Mouse (Mus musculus) neural tube, embryonic 14.5 days (tissue): ENCODE results near the gene Haghl. TPM values are rescaled to one million over a fixed set of nuclear protein-coding genes. Genes with fewer than 3 reads are reported as not detected.
"Not testable (repeated sequence)": the region's sequence is repeated elsewhere in the genome, so short reads cannot be mapped to it uniquely, and the experiment has no call there.

Experiments used
- ATAC-seq: fragments of 200-750 bp; cut with Nextera tagmentation; 2 replicates; pipeline ENCODE4 v1.8.0; 2017; ENCODE audit warnings: low read depth, mild to moderate bottlenecking, moderate TSS enrichment, moderate library complexity
- H3K27ac ChIP-seq: fragments of 300-500 bp; sonication (generic); 2 replicates; pipeline ENCODE4 v1.5.1; 2014; ENCODE audit warnings: low read depth, mild to moderate bottlenecking, control low read depth, low read length, moderate library complexity, mixed read lengths
- H3K27me3 ChIP-seq: fragments of 300-500 bp; sonication (generic); 2 replicates; pipeline ENCODE4 v1.6.1; 2014; ENCODE audit warnings: low read length; ENCODE audit not compliant: control insufficient read depth, insufficient read depth
- H3K36me3 ChIP-seq: fragments of 300-500 bp; sonication (generic); 2 replicates; pipeline ENCODE4 v1.6.1; 2014; ENCODE audit warnings: low read length, mixed read lengths; ENCODE audit not compliant: control insufficient read depth, insufficient read depth
- H3K4me1 ChIP-seq: fragments of 300-500 bp; sonication (generic); 2 replicates; pipeline ENCODE4 v1.6.1; 2014; ENCODE audit warnings: low read length; ENCODE audit not compliant: control insufficient read depth, insufficient read depth
- H3K4me2 ChIP-seq: fragments of 300-500 bp; sonication (generic); 2 replicates; pipeline ENCODE4 v1.6.1; 2014; ENCODE audit warnings: mild to moderate bottlenecking, low read depth, low read length, control low read depth
- H3K4me3 ChIP-seq: fragments of 300-500 bp; sonication (generic); 2 replicates; pipeline ENCODE4 v1.5.1; 2014; ENCODE audit warnings: low read depth, low read length, control low read depth, mixed read lengths
- H3K9ac ChIP-seq: fragments of 300-500 bp; sonication (generic); replicated peaks from 2 replicates; pipeline ENCODE4 v1.6.1; 2014; ENCODE audit warnings: low read depth, mild to moderate bottlenecking, control low read depth, low read length, mixed read lengths
- H3K9me3 ChIP-seq: fragments of 300-500 bp; sonication (generic); 2 replicates; pipeline ENCODE4 v1.6.1; 2016; ENCODE audit warnings: low read length; ENCODE audit not compliant: control insufficient read depth
- WGBS: fragments of 180-500 bp; shearing (Covaris S2); extraction: QIAGEN DNeasy Blood & Tissue Kit; methylation state at CpG from one replicate; pipeline ENCODE4 v1.1.7; 2014; 5-methylcytosine and 5-hydroxymethylcytosine counted together
- polyA plus RNA-seq: library from polyadenylated mRNA; unstranded; fragments of >200 nt; fragmentation: Nextera tagmentation; extraction: Ambion mirVana; gene quantifications from 2 replicates; pipeline ENCODE4 v1.2.1, GENCODE M21; 2014

Haghl gene
- polyA plus RNA-seq, 1 experiment from 2014 or later: 181 TPM

DNA sequence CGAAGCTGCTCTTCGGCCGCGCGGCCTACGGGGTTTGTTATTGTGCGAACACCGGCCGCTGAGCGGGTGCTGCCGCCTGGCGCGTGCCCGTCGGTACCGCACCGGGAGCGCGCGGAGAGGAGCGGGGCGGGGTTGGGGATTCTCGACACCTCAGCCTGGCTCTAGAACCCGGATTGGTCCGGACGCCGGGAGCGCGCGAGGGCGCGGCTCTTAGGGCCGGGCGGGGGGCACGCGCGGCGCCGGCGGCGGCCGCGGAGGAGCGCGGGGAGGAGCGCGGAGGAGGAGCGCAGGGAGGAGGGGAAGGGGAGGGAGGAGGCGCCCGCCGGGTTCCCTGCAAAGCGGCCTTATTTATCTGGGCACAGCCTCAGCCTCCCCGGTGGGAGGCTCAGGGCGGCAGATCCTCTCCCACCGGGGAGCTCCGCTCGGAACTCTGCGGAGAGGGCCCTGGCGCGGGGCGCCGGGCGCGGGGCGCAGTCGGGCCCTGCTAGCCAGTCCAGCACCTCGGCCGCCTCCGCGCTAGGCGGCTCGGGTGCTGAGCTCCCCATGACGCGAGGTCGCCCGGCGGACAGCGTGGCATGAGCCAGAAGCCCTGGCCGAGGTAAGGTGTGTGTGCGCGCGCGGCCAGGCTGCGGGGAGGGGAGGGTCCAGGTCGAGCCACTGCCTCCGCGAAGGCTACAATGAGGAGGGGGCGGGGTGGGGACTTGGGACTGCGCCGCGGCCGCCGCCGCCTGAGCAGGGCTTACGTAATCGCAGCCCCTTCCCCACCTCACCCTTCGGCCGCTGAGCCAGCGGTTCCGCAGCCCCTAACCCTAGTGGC is 23.5 kb upstream of the Haghl start, which contains the start of gene Fbxl16:
Fbxl16 (plus strand) TSS at position 297 of the 817 bp plus-strand sequence.
- no peaks in the 10 kb centered on the region for H3K36me3 ChIP-seq
- no peaks in the 10 kb centered on the region for H3K9me3 ChIP-seq
- H3K4me1 ChIP-seq: peaks cover 24% of the 10 kb centered on the region
- WGBS: under 1% methylated on average over 67 of the region's 100 CpGs
- no peaks in the 10 kb centered on the region for H3K27me3 ChIP-seq
- peak within 1 kb of the TSS; percentile 94 for H3K9ac ChIP-seq
- peak within 1 kb of the TSS; percentile 97 for H3K27ac ChIP-seq
- peak; percentile 89 for ATAC-seq
- peak within 1 kb of the TSS; percentile 99 for H3K4me2 ChIP-seq
- peak within 1 kb of the TSS; percentile 90 for H3K4me3 ChIP-seq

DNA sequence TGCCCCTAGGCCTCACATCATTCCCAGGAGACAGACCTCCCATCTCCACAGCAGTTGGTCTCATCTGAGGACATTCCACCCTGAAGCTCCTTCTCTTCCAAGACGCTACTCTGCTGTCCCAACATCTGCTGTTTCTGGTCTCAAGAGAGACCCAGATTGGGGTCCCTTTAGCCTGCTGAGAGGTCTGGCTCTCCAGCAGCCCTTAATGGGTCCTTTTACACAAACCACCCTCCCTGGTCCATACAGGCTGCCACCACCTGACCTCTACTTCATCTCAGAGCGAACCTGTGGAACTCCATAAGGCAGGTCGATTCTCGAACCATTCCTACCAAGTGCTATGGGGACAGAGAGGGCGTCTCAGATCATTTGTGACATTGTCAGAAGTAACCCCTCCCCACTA is 22.6 kb upstream of the Haghl start:
- H3K4me3 ChIP-seq: peak overlapping the region; percentile 90; the same call in 1 of the 2 replicates
- no peaks in the 10 kb centered on the region for H3K27me3 ChIP-seq
- peaks cover 26% of the 10 kb centered on the region for H3K4me1 ChIP-seq
- no peaks in the 10 kb centered on the region for H3K36me3 ChIP-seq
- peak overlapping the region; percentile 94 for H3K9ac ChIP-seq
- H3K27ac ChIP-seq: peak overlapping the region; percentile 97
- 38% methylated on average over 5 of the region's 5 CpGs for WGBS
- H3K4me2 ChIP-seq: peak overlapping the region; percentile 99
- no peak for ATAC-seq
- H3K9me3 ChIP-seq: no peaks in the 10 kb centered on the region

DNA sequence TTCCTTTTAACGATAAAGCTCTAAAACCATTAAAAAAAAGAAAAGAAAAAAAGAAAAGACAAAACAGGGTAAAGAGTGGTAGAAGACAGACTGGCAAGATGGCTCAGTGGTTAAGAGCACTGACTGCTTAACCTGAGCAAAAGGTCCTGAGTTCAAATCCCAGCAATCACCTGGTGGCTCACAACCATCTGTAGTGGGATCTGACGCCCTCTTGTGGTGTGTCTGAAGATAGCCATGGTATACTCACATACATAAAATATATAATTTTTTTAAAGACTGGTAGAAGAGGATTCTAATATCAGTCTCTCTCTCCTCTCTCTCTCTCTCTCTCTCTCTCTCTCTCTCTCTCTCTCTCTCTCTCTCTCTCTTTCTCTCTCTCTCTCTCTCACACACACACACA is 22.0 kb upstream of the Haghl start:
- not testable (repeated sequence) for H3K4me2 ChIP-seq, H3K36me3 ChIP-seq, H3K9me3 ChIP-seq, H3K4me3 ChIP-seq, H3K27ac ChIP-seq, H3K27me3 ChIP-seq, H3K9ac ChIP-seq, ATAC-seq
- WGBS: 55% methylated on average over 2 of the region's 2 CpGs
- peaks cover 25% of the 10 kb centered on the region for H3K4me1 ChIP-seq

DNA sequence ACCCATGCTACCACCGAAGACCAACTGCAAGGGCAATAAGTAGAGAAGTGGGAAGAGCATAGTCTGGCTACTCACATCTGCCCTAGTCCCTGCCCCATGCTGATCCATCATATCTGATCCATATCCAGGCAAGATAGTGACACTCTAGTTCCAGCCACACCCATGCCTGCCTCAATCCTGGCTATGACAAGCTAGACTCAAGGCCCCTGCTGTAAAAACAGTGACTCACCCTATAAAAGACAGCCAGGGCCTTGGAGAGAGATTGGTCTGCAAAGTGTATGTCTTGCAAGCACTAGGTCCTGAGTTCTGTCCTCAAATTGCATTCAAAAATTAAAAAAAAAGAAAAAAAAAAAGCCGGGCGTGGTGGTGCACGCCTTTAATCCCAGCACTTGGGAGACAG is 21.0 kb upstream of the Haghl start:
- Histone ChIP-seq H3K4me1 (peaks cover 28% of the 10 kb centered on the region), H3K27me3 (no peaks in the 10 kb centered on the region), H3K36me3 (no peaks in the 10 kb centered on the region), H3K9ac (no peak overlapping the region), H3K27ac (no peak overlapping the region), H3K4me2 (no peak overlapping the region), H3K4me3 (no peak overlapping the region), H3K9me3 (no peaks in the 10 kb centered on the region)
- ATAC-seq: no peak
- 76% methylated on average over 4 of the region's 4 CpGs for WGBS

DNA sequence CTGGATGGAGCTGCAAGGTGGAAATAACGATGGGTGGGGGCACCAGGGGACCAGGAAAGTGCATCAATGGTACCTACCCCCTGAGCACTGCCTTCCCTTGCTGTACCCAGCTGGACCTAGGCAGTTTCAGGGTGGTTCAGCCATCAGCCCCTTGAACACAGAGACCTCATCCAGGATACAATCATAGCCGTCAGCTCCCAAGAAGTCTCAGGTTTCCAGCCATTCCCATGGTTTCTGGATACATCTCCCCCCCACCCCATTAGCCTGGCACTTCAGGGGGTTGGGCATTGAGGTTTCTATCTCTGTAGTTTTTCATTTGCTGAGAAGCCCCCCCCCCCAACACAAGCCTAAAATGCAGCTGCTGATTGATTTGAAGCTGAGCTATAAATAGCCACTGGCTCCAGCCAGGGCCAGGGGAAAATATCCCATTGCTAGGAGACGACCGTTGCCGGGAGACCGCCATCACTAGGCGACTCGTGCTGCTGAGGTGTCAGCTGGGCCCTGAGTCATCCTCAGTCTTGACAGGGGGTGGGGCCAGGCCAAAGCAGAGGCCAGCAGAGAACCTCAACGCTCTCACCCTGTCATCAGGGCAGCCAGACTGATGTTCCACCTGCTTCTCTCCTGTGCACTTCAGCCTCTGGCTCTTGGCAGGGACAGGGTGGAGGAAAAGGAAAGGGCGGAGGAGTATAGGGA is 17.5 kb upstream of the Haghl start:
- H3K27ac ChIP-seq: peak overlapping the region; percentile 73
- no peaks in the 10 kb centered on the region for H3K36me3 ChIP-seq
- peak overlapping the region; percentile 1; the same call in 1 of the 2 replicates for H3K9ac ChIP-seq
- ATAC-seq: peak; percentile 89
- H3K27me3 ChIP-seq: no peaks in the 10 kb centered on the region
- peak overlapping the region; percentile 19; the same call in 1 of the 2 replicates for H3K4me2 ChIP-seq
- no peak overlapping the region for H3K4me3 ChIP-seq
- H3K9me3 ChIP-seq: no peaks in the 10 kb centered on the region
- 9% methylated on average over 10 of the region's 10 CpGs for WGBS
- peaks cover 13% of the 10 kb centered on the region for H3K4me1 ChIP-seq

DNA sequence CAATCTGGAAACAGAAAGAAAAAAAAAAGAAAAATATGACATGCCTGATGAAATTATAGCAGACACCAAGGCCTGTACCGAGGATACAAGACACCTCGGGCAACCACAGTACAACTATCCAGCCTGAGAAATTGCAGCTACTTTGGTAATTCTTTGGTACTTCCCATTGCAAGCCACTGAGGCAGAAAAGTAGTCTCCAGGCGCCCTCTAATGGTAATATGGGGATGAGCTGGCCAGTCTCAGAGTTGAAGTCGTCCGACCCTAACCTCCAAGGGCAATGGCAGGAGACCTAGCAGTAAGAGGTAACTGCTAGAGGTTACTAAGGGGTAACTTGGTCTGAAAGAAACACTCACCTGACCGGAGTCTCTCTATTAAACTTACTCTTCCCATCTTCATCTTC is 15.6 kb upstream of the Haghl start:
- H3K27ac ChIP-seq: no peak overlapping the region
- no peaks in the 10 kb centered on the region for H3K9me3 ChIP-seq
- no peak overlapping the region for H3K4me3 ChIP-seq
- peaks cover 22% of the 10 kb centered on the region for H3K4me1 ChIP-seq
- ATAC-seq: no peak
- no peak overlapping the region for H3K4me2 ChIP-seq
- H3K27me3 ChIP-seq: no peaks in the 10 kb centered on the region
- no peaks in the 10 kb centered on the region for H3K36me3 ChIP-seq
- no peak overlapping the region for H3K9ac ChIP-seq
- 8% methylated on average over 6 of the region's 6 CpGs for WGBS

DNA sequence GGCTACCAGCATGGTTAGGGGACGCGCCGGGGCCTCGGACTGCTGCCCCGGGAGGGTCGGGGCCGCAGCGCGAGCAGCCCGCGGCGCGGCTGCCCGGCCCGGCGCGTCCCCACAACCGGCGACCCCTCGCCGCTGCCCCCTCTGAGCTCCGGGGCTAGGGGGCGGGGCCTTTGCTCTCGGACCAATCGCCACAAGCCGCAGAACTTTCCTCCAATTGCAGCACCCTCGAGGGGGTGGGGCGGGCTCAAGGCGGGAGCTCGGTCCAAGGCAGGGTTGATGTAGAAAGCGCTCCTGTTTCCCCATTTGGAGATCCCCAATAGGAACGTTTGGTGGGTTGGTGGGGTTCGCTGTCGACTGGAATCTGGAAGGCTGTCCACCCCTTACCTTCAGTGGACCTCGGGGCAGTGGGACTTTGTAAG is 11.5 kb upstream of the Haghl start, which contains the start of gene Metrn:
Metrn (minus strand) TSS at position 186 of the 419 bp plus-strand sequence.
- Histone ChIP-seq H3K27me3 (no peaks in the 10 kb centered on the region), H3K36me3 (no peaks in the 10 kb centered on the region), H3K4me2 (peak within 1 kb of the TSS; percentile 69), H3K9me3 (no peaks in the 10 kb centered on the region), H3K9ac (peak within 1 kb of the TSS; percentile 44), H3K4me3 (peak within 1 kb of the TSS; percentile 49), H3K27ac (peak within 1 kb of the TSS; percentile 50), H3K4me1 (peaks cover 22% of the 10 kb centered on the region)
- WGBS: 0% methylated on average over 33 of the region's 35 CpGs
- peak; percentile 75; the same call in 1 of the 2 replicates for ATAC-seq

DNA sequence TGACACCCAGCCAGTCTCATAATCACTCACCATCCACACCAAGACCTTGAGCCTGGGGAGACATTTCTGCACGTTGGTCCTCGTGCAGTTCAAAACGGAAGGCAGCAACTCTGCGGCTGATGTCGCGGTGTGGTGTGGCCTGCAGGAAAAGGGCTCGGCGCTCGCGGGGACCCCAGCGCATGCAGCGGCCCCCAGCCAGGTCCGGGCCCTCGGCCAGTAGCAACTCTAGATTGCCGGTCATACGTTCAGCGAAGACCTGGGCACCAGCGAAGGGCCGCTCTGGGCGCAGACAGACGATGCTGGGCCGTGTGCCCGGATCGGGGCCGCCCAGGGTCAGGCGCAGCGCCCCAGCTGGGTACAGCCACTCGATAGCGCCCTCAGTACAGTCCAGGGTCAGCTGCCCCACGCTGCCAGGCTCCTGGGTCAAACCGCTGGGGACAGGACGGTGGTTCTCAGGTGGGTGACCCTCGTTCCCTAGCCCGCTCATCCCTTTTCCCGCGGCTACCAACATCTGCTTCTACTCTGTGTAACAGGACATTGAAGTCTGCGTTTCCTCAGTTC is 10.8 kb upstream of the Haghl start:
- WGBS: under 1% methylated on average over 37 of the region's 37 CpGs

More for the DNA sequence above, 10.8 kb upstream of the Haghl start:
- peaks cover 26% of the 10 kb centered on the region for H3K4me1 ChIP-seq
- H3K4me2 ChIP-seq: peak overlapping the region; percentile 69
- H3K27ac ChIP-seq: peak overlapping the region; percentile 50
- peak overlapping the region; percentile 44 for H3K9ac ChIP-seq
- H3K27me3 ChIP-seq: no peaks in the 10 kb centered on the region
- H3K4me3 ChIP-seq: peak overlapping the region; percentile 49
- H3K36me3 ChIP-seq: no peaks in the 10 kb centered on the region
- H3K9me3 ChIP-seq: no peaks in the 10 kb centered on the region
- no peak for ATAC-seq
